Mouse (Mus musculus) hindbrain, postnatal 0 days (tissue): ENCODE measurements at regions not wholly inside any gene's neighbourhood (a gene's known extent, or its start where the extent isn't known, plus 50 kb on each side); places are given as distances from the start of the nearest gene placed in this dataset.

Experiments used
- ATAC-seq: fragments of 200-750 bp; cut with Nextera tagmentation; 2 replicates; pipeline ENCODE4 v1.8.0; 2017; ENCODE audit warnings: mild to moderate bottlenecking, moderate TSS enrichment, moderate library complexity
- DNase-seq: peaks from one replicate; pipeline ENCODE4 v3.0.0-alpha.2; 2015; ENCODE audit warnings: low spot score
- H3K27ac ChIP-seq: fragments of 300-500 bp; sonication (generic); 2 replicates; pipeline ENCODE4 v1.5.1; 2014; ENCODE audit warnings: mild to moderate bottlenecking
- H3K27me3 ChIP-seq: fragments of 300-500 bp; sonication (generic); 2 replicates; pipeline ENCODE4 v1.6.1; 2014; ENCODE audit warnings: low read length, mixed read lengths; ENCODE audit not compliant: insufficient read depth
- H3K36me3 ChIP-seq: fragments of 300-500 bp; sonication (generic); 2 replicates; pipeline ENCODE4 v1.6.1; 2014; ENCODE audit warnings: low read length, mixed read lengths; ENCODE audit not compliant: insufficient read depth
- H3K4me1 ChIP-seq: fragments of 300-500 bp; sonication (generic); 2 replicates; pipeline ENCODE4 v1.6.1; 2014; ENCODE audit warnings: antibody characterized with exemption, low read length, mixed read lengths; ENCODE audit not compliant: insufficient read depth
- H3K4me2 ChIP-seq: fragments of 300-500 bp; sonication (generic); 2 replicates; pipeline ENCODE4 v1.6.1; 2014; ENCODE audit warnings: low read depth, mild to moderate bottlenecking, low read length, moderate library complexity, mixed read lengths
- H3K4me3 ChIP-seq: fragments of 300-500 bp; sonication (generic); 2 replicates; pipeline ENCODE4 v1.5.1; 2014; ENCODE audit warnings: low read length
- H3K9ac ChIP-seq: fragments of 300-500 bp; sonication (generic); replicated peaks from 2 replicates; pipeline ENCODE4 v1.6.1; 2014; ENCODE audit warnings: mild to moderate bottlenecking, low read length, moderate library complexity, mixed read lengths
- H3K9me3 ChIP-seq: fragments of 300-500 bp; sonication (generic); 2 replicates; pipeline ENCODE4 v1.6.1; 2016; ENCODE audit warnings: low read length, mixed read lengths
- CTCF ChIP-seq: IDR thresholded peaks from 2 replicates; pipeline ENCODE4 v1.5.1; 2016; ENCODE audit warnings: antibody characterized with exemption, control low read depth, low read depth
- whole genome bisulfite sequencing: fragments of 180-500 bp; shearing (Covaris S2); extraction: QIAGEN DNeasy Blood & Tissue Kit; methylation state at CpG from one replicate; pipeline ENCODE4 v1.1.7; 2014; 5-methylcytosine and 5-hydroxymethylcytosine counted together

- no peak for TF ChIP-seq CTCF
- Histone ChIP-seq H3K9ac (no peak overlapping the region), H3K4me3 (no peak overlapping the region), H3K4me2 (no peak overlapping the region), H3K36me3 (no peaks in the 10 kb centered on the region), H3K4me1 (no peaks in the 10 kb centered on the region), H3K27ac (no peak overlapping the region), H3K9me3 (no peaks in the 10 kb centered on the region), H3K27me3 (no peaks in the 10 kb centered on the region)
- ATAC-seq: no peak
- no peak for DNase-seq
- WGBS: 69% methylated on average over 13 of the region's 13 CpGs
Observed at GRCm38 (mm10) chr15:51687007-51687540, 2197.6 kb upstream of the Gm7489 start.

- H3K27ac ChIP-seq: no peak overlapping the region
- no peak overlapping the region for H3K4me3 ChIP-seq
- H3K4me2 ChIP-seq: no peak overlapping the region
- H3K9ac ChIP-seq: no peak overlapping the region
- no peaks in the 10 kb centered on the region for H3K9me3 ChIP-seq
- DNase-seq (no peak), ATAC-seq (no peak)
- no peaks in the 10 kb centered on the region for H3K4me1 ChIP-seq
- no peak for TF ChIP-seq CTCF
- H3K36me3 ChIP-seq: no peaks in the 10 kb centered on the region
- H3K27me3 ChIP-seq: no peaks in the 10 kb centered on the region
- WGBS: 77% methylated on average over 1 of the region's 1 CpGs
Observed at GRCm38 (mm10) chr15:51689498-51689897, 2195.2 kb upstream of the Gm7489 start.

DNA sequence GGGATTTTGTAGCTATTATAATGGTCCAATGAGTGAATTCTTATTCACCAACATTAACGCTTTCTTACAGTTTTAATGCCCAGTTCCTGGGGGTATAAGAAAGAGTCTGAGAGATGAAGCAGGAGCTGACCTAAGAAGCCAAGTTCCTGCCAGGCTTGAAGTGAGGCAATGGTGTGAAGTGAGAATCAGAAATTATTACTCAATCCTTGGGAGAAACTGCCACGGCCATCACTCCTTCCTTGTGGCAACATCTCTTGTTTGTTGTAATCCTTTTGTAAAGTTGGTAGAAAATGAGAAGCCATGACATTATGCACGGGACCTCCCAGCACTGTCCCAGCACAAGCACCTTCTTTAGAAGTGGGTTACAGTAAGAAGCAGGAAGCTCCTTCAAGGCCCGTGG lies 2192.0 kb upstream of the Gm7489 start:
- Histone ChIP-seq H3K4me3 (no peak overlapping the region), H3K9me3 (no peaks in the 10 kb centered on the region), H3K9ac (no peak overlapping the region), H3K4me1 (no peaks in the 10 kb centered on the region), H3K36me3 (no peaks in the 10 kb centered on the region), H3K27ac (no peak overlapping the region), H3K27me3 (no peaks in the 10 kb centered on the region), H3K4me2 (no peak overlapping the region)
- WGBS: 85% methylated on average over 4 of the region's 4 CpGs
- DNase-seq: no peak
- ATAC-seq: no peak
- no peak for TF ChIP-seq CTCF

- TF ChIP-seq CTCF: peak; percentile 66
- Histone ChIP-seq H3K4me3 (no peak overlapping the region), H3K27ac (no peak overlapping the region), H3K9me3 (no peaks in the 10 kb centered on the region), H3K9ac (no peak overlapping the region), H3K36me3 (no peaks in the 10 kb centered on the region), H3K27me3 (no peaks in the 10 kb centered on the region), H3K4me2 (no peak overlapping the region), H3K4me1 (no peaks in the 10 kb centered on the region)
- 32% methylated on average over 11 of the region's 11 CpGs for WGBS
- ATAC-seq (peak; percentile 43; the same call in 1 of the 2 replicates), DNase-seq (peak; percentile 73)
Observed at GRCm38 (mm10) chr15:51696344-51697016, 2188.2 kb upstream of the Gm7489 start.

DNA sequence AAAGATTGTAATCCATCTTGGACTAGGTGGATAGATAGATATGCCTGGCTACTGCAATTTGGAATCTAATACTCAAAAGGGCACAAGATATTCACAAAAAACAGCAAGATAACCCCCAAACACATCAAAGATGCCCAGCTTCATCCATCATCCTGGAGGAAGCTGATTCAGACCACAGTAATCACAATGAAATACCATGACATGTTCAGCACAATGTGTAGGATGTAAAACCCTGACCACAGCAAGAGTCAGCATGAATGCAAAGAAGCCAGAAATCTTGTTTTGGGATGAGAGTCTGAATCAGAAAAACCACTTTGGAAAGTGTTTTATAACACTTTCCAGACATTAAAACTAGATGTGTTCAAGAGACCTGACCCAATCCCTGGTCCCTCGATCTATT lies 2180.5 kb upstream of the Gm7489 start:
- TF ChIP-seq CTCF: no peak
- Histone ChIP-seq H3K9ac (no peak overlapping the region), H3K27ac (no peak overlapping the region), H3K4me1 (no peaks in the 10 kb centered on the region), H3K9me3 (no peaks in the 10 kb centered on the region), H3K36me3 (no peaks in the 10 kb centered on the region), H3K4me2 (no peak overlapping the region), H3K4me3 (no peak overlapping the region), H3K27me3 (no peaks in the 10 kb centered on the region)
- ATAC-seq (no peak), DNase-seq (no peak)
- WGBS: 89% methylated on average over 1 of the region's 1 CpGs

DNA sequence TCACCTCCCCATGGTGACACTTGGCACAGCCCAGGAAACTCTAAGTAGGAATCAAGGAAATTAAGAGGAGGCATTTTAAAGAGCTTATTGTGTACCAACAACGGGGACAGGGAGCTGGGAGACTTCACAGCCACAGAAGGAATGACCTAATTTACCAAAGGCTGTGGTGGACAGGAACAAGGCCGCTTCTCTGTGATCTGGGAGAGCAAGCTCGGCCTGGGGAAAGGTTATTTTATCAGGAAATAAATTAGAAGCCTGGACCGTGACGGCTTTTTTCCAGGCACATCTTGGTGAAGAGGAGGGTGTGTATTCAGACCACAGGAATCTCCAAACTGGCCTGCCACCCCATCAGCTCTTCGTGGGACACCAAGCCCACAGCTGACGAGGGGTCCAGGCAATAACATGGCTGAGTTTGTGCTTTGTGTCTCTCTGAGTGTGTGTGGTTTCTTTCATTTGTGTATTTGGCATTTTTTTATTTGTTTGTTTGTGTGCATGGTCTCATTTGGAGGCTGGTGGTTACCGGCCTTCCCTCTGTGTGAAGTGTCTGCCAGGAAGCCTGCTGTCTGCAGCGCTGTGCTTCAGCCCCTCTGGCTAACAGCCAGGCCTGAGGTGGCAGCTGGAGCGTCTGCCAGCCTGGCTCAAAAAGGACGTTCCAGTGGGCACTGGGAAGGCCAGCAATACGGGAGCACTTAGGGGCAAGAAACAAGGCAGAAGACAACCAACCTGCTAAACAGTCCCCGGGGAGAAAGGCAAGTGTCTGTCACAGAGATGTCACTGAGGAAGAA lies 2174.6 kb upstream of the Gm7489 start:
- ATAC-seq: peak; percentile 95
- no peak overlapping the region for H3K4me3 ChIP-seq
- no peaks in the 10 kb centered on the region for H3K27me3 ChIP-seq
- no peak for TF ChIP-seq CTCF
- peak overlapping the region; percentile 77 for H3K27ac ChIP-seq
- H3K4me1 ChIP-seq: peaks cover 11% of the 10 kb centered on the region; the same call in 1 of the 2 replicates
- 16% methylated on average over 13 of the region's 13 CpGs for WGBS
- H3K36me3 ChIP-seq: no peaks in the 10 kb centered on the region
- H3K4me2 ChIP-seq: 0 out of 2 replicates have a peak overlapping the region, but pooled peaks have one; percentile 3
- peak; percentile 94 for DNase-seq
- H3K9me3 ChIP-seq: no peaks in the 10 kb centered on the region
- H3K9ac ChIP-seq: 0 out of 2 replicates have a peak overlapping the region, but pooled peaks have one; percentile 28
